Comparison of ENCODE assay signal across 9 mouse cellular contexts in genomic region chr2:34874271-34874670, GRCm38 (mm10). TPM values are rescaled to one million over a fixed set of nuclear protein-coding genes. Genes with fewer than 3 reads are reported as not detected.
DNase-seq lines count a peak whose midpoint lies in the region; ATAC-seq lines count a peak whose summit lies in the region.
"Had no signal": no experiment of that assay in that cellular context is flagged by ENCODE, and none has a peak within 500 bp of the region (broad histone marks: within the 10 kb centered on the region; RNA-seq: fewer than 3 reads in every experiment).

Cutal (plus strand) TSS chr2:34874396.

- H3K27me3 ChIP-seq in hindbrain, embryonic 14.5 days (ENCODE audit: control insufficient read depth, insufficient read depth, low read length) = peaks cover 27% of the 10 kb centered on the region
- peaks cover 21% of the 10 kb centered on the region for H3K27me3 ChIP-seq in neural tube, embryonic 12.5 days (replicated peaks)

- peak within 1 kb of the TSS; percentile 15; the same call in 1 of the 2 replicates for H3K4me2 ChIP-seq in hindbrain, embryonic 14.5 days (replicated peaks)
- peak within 1 kb of the TSS; percentile 32 for H3K4me2 ChIP-seq in neural tube, embryonic 12.5 days (replicated peaks)

- 7% methylated on average over 14 of the region's 14 CpGs for WGBS in hindbrain, embryonic 14.5 days
- 3% methylated on average over 14 of the region's 14 CpGs for WGBS in neural tube, embryonic 12.5 days

- H3K36me3 ChIP-seq in hindbrain, embryonic 14.5 days (replicated peaks; ENCODE audit: control insufficient read depth, insufficient read depth) = no peaks in the 10 kb centered on the region
- no peaks in the 10 kb centered on the region for H3K36me3 ChIP-seq in neural tube, embryonic 12.5 days

- H3K4me1 ChIP-seq in hindbrain, embryonic 14.5 days (replicated peaks; ENCODE audit: control insufficient read depth, insufficient read depth, low read length) = peaks cover 13% of the 10 kb centered on the region
- H3K4me1 ChIP-seq in neural tube, embryonic 12.5 days = peaks cover 16% of the 10 kb centered on the region

- H3K27ac ChIP-seq in hindbrain, embryonic 14.5 days = no peak within 1 kb of the TSS
- no peak within 1 kb of the TSS for H3K27ac ChIP-seq in neural tube, embryonic 12.5 days
- H3K27ac ChIP-seq: macrophage had no signal

- ATAC-seq in hindbrain, embryonic 14.5 days (ENCODE audit: low FRiP score) = no peak
- no peak for ATAC-seq in neural tube, embryonic 12.5 days (ENCODE audit: low FRiP score, low read depth)
- no peak for ATAC-seq in monocyte, adult 5-6 weeks (replicated peaks; ENCODE audit: insufficient number of reproducible peaks, low FRiP score, low TSS enrichment, poor library complexity, severe bottlenecking)

- peak; percentile 23 for DNase-seq in ovary, postnatal 36 days (ENCODE audit: low spot score)
- DNase-seq in ovary, postnatal 10 days (ENCODE audit: low spot score) = no peak
- DNase-seq in hindbrain, embryonic 14.5 days (ENCODE audit: low spot score) = no peak
- peak; percentile 34 for DNase-seq in liver
- no peak for DNase-seq in adrenal gland, postnatal 25 days
- no peak for DNase-seq in left cerebral cortex, adult 9 months (ENCODE audit: low spot score in 2 of 2)

- peak within 1 kb of the TSS; percentile 5; the same call in 1 of the 2 replicates for H3K9ac ChIP-seq in hindbrain, embryonic 14.5 days
- 0 out of 2 replicates have a peak within 1 kb of the TSS, but pooled peaks have one; percentile 5 for H3K9ac ChIP-seq in neural tube, embryonic 12.5 days

- no peak within 1 kb of the TSS for H3K4me3 ChIP-seq in hindbrain, embryonic 14.5 days (replicated peaks; ENCODE audit: low read length)
- H3K4me3 ChIP-seq in neural tube, embryonic 12.5 days = no peak within 1 kb of the TSS

- no peaks in the 10 kb centered on the region for H3K9me3 ChIP-seq in hindbrain, embryonic 14.5 days (ENCODE audit: control insufficient read depth, low read length)
- no peaks in the 10 kb centered on the region for H3K9me3 ChIP-seq in neural tube, embryonic 12.5 days

RNA-seq across cellular contexts. Expression of gene Cutal, which starts in this region (rescaled TPM):
- polyA plus RNA-seq in hindbrain, embryonic 14.5 days (2014; fragmentation: Nextera tagmentation; extraction: Ambion mirVana) = 0.21 and 0.37 TPM in 2 replicates
- not detected in 2 replicates for polyA plus RNA-seq in neural tube, embryonic 12.5 days (2016; fragmentation: Nextera tagmentation; extraction: Ambion mirVana)
- total RNA-seq in monocyte, adult 5-6 weeks (2017) = not detected in 3 replicates
- total RNA-seq in adrenal gland, postnatal 25 days (2021) = 0.43 and 0.49 TPM in 2 replicates
- polyA plus RNA-seq: macrophage had no signal

Comparison
In these comparisons a context has a peak if more than half of its experiments do, and no peak if none do; other contexts are left out.
1. DNase-seq: peak in ovary, postnatal 36 days (single experiment) and liver (single experiment); none in ovary, postnatal 10 days (single experiment), hindbrain, embryonic 14.5 days (single experiment), adrenal gland, postnatal 25 days (single experiment) and left cerebral cortex, adult 9 months (0 of 2).